Mouse (Mus musculus) right cerebral cortex, postnatal 36 days (tissue): ENCODE measurements around the gene Srl.
"Not testable (repeated sequence)": the region's sequence is repeated elsewhere in the genome, so short reads cannot be mapped to it uniquely, and the experiment has no call there.

Source experiments
- DNase-seq, 2 experiments: peaks; one replicate each; pipeline ENCODE4 v3.0.0; 2022; ENCODE audit warnings: low spot score in 2 of 2, mixed read lengths in 1 of 2

Srl gene

GRCm38 (mm10) chr16:4474040-4474881 lies 67.4 kb downstream of the Srl start:
- DNase-seq = not testable (repeated sequence)

DNA sequence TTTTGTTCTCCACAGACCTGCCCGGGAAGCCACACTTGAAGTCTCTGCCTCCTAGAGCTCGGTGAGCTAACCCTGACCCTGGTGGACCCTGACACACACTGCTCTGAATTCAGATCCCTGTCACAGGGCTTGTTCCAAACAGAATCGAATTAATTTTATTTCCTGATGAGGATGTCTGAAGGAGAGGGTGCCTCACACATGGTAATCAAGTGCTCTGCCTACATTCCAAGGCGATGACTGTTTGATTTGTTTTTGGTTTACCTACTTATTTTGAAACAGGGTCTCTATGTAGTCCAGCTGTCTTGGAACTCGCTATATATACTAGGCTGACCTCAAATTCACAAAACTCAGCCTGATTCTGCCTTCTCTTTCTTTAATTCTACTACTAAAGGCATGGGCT lies 68.4 kb downstream of the Srl start:
- no peak for DNase-seq

- DNase-seq = peak; percentile 78 to 87
Observed at GRCm38 (mm10) chr16:4472687-4473086, 68.9 kb downstream of the Srl start.

DNA sequence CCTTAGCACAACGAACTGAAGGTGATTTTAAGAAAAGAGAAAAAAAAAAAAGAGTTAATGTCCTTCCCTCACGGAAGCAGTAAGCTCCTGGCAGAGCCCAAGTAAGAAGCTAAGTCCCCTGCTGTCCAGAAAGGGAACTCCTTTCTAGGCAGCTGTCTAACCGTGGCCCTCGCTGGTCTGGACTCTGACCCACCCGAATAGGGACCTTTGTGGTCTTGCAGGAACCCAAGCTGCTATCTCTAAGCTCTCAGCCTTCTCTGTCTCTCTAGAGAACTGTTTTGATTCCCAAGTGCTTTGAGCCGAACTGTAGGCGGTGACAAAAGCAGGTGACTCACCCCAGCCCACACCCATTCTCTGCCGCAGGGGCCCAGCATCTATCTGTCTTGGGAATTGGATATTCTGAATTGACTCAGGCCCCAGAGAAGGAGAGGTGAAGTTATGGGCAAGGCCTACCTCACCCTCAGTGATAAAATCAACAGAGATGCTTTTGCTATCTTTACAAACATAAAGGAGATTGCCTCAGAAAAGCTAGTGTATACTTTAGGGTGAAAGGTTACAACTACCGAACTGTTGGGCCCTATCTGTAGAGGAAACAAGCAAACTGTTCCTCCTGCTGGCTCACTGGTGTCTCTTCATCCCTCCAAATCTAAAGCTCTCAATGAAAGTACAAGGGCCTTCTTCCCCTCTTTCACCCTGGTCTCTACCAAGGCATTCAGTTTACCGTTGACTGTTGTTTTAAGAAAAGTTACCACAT lies 71.8 kb downstream of the Srl start:
- no peak for DNase-seq

- no peak for DNase-seq
Observed at GRCm38 (mm10) chr16:4464529-4465089, 77.0 kb downstream of the Srl start.

- DNase-seq = no peak
Observed at GRCm38 (mm10) chr16:4457927-4458326, 83.7 kb downstream of the Srl start.

DNA sequence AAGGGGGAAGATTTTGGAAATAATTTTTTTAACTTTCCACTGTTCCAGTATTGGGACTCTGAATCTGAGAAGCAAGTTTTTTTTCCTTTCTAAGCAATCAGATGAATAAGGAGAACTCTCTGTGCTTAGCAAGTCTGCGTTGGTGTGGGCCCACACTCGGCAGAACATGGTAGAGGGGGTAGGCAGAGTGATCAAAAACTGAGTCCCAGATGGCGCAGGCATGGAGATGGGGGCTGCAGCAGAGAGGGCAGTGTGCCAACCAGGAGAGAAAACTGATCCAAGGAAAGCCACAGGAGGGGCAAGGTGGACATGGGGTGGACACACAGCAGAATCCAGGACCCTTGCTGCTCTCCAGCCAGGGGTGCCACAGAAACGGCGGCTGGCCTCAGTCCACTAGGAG lies 85.2 kb downstream of the Srl start:
- peak; percentile 78 to 85 for DNase-seq

DNA sequence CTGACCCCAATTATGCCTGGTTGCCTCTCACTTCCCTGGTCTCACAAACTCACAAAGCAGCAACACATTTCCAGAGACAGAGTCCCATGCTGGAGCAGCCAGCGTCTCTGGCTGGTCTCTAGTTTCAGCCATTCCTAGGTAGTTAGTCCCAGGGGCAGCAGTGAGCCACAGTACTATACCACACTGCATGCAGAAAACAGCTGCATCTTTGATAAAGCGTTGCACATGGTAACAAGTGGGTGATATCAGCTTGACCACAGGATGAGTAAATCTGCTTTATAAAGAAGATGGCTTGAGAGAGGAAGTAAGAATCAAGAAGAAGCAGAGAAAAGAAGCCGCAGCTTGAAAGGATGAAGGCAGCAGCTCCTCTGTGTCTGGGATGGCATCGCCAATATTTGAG lies 85.9 kb downstream of the Srl start:
- DNase-seq = no peak

GRCm38 (mm10) chr16:4454563-4454962 lies 87.1 kb downstream of the Srl start:
- DNase-seq = peak; percentile 51 to 56

GRCm38 (mm10) chr16:4449418-4449817 lies 92.2 kb downstream of the Srl start:
- no peak for DNase-seq

GRCm38 (mm10) chr16:4448235-4448634 lies 93.4 kb downstream of the Srl start:
- DNase-seq = peak; percentile 67 to 73

DNA sequence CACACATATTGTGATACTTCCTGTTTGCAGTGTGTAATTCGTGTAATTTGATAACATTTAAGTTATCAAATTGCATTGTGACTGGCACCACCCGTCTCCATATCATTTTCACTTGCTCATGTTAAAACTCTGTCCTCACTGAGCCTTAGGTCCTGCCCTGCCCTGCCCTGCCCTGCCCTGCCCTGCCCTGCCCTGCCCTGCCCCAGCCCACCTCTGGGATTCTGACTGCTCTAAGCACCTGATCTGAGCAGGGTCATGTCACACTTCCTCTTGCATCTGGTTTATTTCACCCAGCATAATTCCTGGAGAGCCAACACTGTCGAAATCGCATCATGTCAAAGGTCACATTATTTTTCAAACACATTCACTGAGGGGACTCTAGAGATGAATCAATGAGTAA lies 95.2 kb downstream of the Srl start:
- DNase-seq = no peak

GRCm38 (mm10) chr16:4444378-4444777 lies 97.2 kb downstream of the Srl start:
- DNase-seq = no peak

GRCm38 (mm10) chr16:4439302-4440066 lies 102.1 kb downstream of the Srl start:
- no peak for DNase-seq

GRCm38 (mm10) chr16:4436738-4437137 lies 104.9 kb downstream of the Srl start:
- DNase-seq = no peak

DNA sequence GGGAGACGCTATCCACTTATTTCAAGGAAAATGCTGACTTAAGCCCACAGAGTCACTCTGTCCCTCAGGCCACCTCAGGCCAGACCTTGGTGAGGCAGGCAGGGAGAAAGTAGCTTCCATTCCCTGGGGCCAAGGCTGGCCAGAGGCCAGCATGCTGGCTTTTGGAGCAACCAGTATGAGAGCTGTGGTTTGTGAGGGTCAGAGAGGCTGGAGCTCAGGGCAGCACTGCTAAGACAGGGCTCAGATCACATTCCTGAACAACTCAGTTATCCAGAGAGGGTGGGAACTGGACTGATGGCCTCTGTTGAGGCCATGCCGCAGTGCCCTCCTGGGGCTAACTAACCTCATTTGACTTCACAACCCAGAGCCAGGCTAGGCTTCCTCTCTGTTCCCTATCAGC lies 106.2 kb downstream of the Srl start:
- DNase-seq = no peak

DNA sequence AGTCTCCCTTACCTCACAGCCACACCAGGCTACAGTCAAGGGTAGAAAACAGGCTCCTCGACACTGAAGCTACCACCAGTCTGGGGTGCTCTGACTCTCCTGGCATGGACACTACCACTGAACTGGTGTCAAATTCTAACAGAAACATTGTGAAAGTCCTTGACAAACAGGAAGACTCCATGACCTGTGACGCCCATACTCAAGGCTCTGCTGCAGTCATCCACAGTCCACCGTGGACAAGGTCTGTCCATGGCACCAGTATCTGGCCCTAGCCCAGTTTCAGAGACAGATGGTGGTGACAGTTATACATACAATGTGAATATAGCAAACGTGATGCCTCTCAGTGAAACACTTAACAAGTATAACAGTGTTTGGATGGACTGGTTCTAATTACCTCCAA lies 109.8 kb downstream of the Srl start:
- no peak for DNase-seq

DNA sequence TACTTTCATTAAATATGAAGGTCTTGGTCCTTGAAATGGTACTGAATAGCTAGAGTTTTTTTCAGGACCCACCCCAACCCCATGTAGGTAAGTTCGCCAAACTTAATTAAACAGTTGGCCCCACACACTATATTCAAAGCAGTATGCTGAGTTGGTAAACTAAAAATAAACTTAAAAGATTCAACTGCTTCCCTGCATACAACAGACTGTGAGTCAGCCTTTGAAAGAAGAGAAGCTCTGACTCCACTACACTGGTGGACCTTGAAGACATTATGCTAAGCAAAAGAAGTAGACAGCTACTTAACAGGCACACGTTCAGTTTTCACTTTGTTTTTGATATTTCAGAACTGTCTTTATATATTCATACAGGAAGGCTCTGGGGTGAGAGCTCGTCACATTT lies 110.6 kb downstream of the Srl start:
- no peak for DNase-seq

GRCm38 (mm10) chr16:4430232-4430631 lies 111.4 kb downstream of the Srl start:
- peak in 1 of 2 experiments; percentile 54 for DNase-seq
